Mouse (Mus musculus): ENCODE results near the gene Gm43552. TPM values are rescaled to one million over a fixed set of nuclear protein-coding genes. Genes with fewer than 3 reads are reported as not detected.

Gm43552 gene
- polyA plus RNA-seq, 1 experiment from 2014 or later: not detected

DNA sequence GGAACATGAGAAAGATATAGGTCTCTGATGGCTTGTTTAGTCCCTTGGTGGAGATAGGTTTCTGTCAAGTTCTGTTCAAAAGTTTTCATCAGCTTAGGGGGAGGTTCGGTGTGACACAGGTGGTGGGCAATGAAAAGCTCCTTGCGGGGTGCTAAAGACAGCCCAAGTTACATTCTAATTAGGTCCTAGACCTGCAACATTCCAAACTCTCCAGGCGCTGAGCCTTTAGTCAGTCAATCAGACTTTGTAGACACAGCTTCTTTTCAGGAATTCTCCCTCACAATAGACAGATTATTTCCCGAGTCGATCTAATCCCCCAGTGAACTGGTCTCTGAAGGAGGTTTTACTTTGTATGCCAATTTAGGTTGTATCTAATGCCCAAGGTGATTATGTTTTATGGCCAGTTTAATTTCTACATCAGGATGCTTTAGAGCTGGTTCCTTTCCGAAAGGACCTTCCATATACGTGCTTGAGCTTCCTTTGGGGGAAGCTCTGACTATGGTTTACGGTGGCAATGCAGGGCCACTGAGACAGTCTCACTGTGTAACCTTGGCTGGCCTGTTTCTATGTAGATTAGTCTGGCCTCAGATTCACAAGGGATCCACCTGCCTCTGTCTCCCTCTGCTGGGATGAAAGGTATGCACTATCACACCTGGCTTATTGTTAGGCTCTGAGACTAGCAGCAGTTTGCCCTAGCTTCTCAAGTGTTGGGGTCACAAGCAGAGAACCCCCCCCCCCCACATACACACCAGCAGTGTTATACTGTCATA lies 33.2 kb upstream of the Gm43552 start:
- Histone ChIP-seq H3K4me1 (no peaks in the 10 kb centered on the region), H3K4me3 (replicated peaks) (no peak overlapping the region), H3K4me2 (no peak overlapping the region), H3K36me3 (no peaks in the 10 kb centered on the region), H3K9ac (no peak overlapping the region), H3K9me3 (replicated peaks) (no peaks in the 10 kb centered on the region), H3K27ac (no peak overlapping the region), H3K27me3 (no peaks in the 10 kb centered on the region)
- 14% methylated on average over 8 of the region's 8 CpGs for WGBS
- no peak for ATAC-seq (replicated peaks; ENCODE audit: low FRiP score)

GRCm38 (mm10) chr5:65524831-65525230 lies 32.2 kb upstream of the Gm43552 start:
- ATAC-seq (replicated peaks; ENCODE audit: low FRiP score): no peak
- no peaks in the 10 kb centered on the region for H3K27me3 ChIP-seq
- no peaks in the 10 kb centered on the region for H3K36me3 ChIP-seq
- no peak overlapping the region for H3K27ac ChIP-seq
- WGBS: 72% methylated on average over 4 of the region's 4 CpGs
- H3K9me3 ChIP-seq (replicated peaks): no peaks in the 10 kb centered on the region
- no peak overlapping the region for H3K9ac ChIP-seq
- H3K4me1 ChIP-seq: no peaks in the 10 kb centered on the region
- H3K4me2 ChIP-seq: no peak overlapping the region
- H3K4me3 ChIP-seq (replicated peaks): no peak overlapping the region

DNA sequence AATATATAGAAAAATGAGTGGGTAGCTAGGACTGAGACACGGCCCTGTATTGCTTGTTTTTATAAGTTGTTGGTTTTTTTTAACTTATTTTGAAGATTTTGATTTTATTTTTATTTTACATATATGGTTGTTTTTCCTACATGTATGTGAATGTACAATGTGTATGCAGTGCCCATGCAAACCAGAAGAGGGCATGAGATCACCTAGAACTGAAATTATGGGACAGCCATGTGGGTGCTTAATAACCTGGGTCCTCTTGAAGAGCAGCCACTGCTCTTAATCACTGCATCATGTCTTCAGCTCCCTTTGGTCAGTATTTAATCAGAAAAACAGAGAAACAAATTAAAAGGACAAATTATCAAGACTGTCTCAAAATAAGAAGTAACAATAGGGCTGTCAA lies 29.2 kb upstream of the Gm43552 start:
- Histone ChIP-seq H3K4me2 (no peak overlapping the region), H3K9ac (no peak overlapping the region), H3K27ac (no peak overlapping the region), H3K27me3 (no peaks in the 10 kb centered on the region), H3K36me3 (no peaks in the 10 kb centered on the region), H3K4me1 (no peaks in the 10 kb centered on the region), H3K4me3 (replicated peaks) (no peak overlapping the region), H3K9me3 (replicated peaks) (no peaks in the 10 kb centered on the region)
- 89% methylated on average over 1 of the region's 1 CpGs for WGBS
- no peak for ATAC-seq (replicated peaks; ENCODE audit: low FRiP score)

DNA sequence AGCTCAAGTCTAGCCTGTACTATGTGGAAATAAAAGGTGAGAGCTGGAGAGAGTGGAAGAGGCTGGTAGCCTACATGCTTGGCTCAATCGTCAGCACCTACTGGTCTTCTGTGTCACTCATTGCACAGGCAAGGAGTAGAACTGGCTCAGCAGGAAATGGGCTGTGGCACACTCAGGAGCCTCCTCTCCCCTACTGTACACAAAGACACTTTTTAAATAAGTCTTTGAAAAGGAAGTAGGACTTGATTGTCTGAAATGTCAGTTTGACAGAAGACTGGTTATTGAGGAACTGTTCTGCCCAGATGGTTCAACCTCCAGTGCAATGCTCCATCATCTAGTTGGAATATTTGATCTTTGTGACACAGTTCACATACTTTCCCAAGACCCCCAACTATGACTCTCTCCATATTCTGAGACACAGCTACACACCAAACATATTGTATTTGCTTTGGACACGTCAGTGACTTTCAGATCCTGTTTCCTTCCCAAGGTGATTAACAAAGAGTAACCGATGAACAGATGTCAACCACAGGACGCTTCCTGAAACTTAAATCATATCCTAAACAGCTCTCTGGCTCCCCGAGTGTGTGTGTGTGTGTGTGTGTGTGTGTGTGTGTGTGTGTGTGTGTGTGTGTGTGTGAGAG lies 22.1 kb upstream of the Gm43552 start:
- H3K36me3 ChIP-seq: no peaks in the 10 kb centered on the region
- no peaks in the 10 kb centered on the region for H3K27me3 ChIP-seq
- no peak for ATAC-seq (replicated peaks; ENCODE audit: low FRiP score)
- H3K4me2 ChIP-seq: no peak overlapping the region
- H3K27ac ChIP-seq: no peak overlapping the region
- 36% methylated on average over 5 of the region's 5 CpGs for WGBS
- H3K4me1 ChIP-seq: peaks cover 10% of the 10 kb centered on the region; the same call in 1 of the 2 replicates
- H3K4me3 ChIP-seq (replicated peaks): no peak overlapping the region
- no peaks in the 10 kb centered on the region for H3K9me3 ChIP-seq (replicated peaks)
- no peak overlapping the region for H3K9ac ChIP-seq

- Histone ChIP-seq H3K36me3 (no peaks in the 10 kb centered on the region), H3K9me3 (replicated peaks) (no peaks in the 10 kb centered on the region), H3K4me1 (peaks cover 10% of the 10 kb centered on the region; the same call in 1 of the 2 replicates), H3K27ac (no peak overlapping the region), H3K9ac (no peak overlapping the region), H3K4me3 (replicated peaks) (no peak overlapping the region), H3K4me2 (no peak overlapping the region), H3K27me3 (no peaks in the 10 kb centered on the region)
- 61% methylated on average over 3 of the region's 3 CpGs for WGBS
- no peak for ATAC-seq (replicated peaks; ENCODE audit: low FRiP score)
These were observed 20.9 kb upstream of the Gm43552 start for GRCm38 (mm10) chr5:65513506-65513905.

DNA sequence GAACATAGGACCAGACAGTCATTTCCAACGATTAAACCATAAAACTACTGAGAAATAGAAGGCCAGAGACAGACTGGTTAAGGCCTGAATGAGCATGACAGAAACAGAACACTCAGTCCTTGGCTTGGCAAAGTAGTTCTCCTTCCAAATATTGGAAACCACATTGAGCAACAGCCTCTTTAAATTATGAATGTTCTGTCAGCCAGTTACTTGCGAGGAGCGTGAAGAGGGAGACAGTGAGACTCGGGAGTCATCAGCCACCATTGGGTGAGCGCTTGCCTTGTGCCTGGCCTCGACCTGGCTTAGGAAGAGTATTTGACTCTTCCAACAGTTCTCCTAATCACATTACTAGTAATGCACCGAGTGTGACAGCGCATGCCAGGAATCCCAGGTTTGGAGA lies 15.8 kb upstream of the Gm43552 start:
- Histone ChIP-seq H3K27ac (no peak overlapping the region), H3K36me3 (no peaks in the 10 kb centered on the region), H3K4me1 (0 out of 2 replicates have a peak, but pooled peaks cover 3% of the 10 kb centered on the region), H3K4me3 (replicated peaks) (no peak overlapping the region), H3K9me3 (replicated peaks) (no peaks in the 10 kb centered on the region), H3K4me2 (no peak overlapping the region), H3K9ac (no peak overlapping the region), H3K27me3 (no peaks in the 10 kb centered on the region)
- ATAC-seq (replicated peaks; ENCODE audit: low FRiP score): no peak
- 81% methylated on average over 8 of the region's 8 CpGs for WGBS

DNA sequence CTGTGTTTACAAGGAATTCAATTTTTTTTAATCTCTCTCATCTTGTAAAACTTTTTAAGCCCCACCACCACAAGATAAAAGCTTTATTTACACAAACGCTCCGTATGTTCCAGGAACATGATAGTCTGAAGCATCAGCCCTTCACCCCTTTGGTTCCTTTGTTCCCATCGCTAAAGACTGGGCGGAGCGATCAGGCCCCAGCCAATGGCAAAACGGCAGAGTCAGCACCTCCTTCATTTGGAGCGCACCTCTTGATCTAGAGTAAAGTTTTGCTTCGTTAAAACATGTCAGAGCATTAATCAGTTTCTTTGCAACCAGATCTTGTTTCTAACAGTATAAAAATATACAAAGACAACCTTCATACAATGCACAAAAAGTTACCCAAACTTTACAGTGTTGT lies 13.2 kb upstream of the Gm43552 start:
- peak overlapping the region; percentile 12; the same call in 1 of the 2 replicates for H3K4me3 ChIP-seq (replicated peaks)
- no peak for ATAC-seq (replicated peaks; ENCODE audit: low FRiP score)

DNA sequence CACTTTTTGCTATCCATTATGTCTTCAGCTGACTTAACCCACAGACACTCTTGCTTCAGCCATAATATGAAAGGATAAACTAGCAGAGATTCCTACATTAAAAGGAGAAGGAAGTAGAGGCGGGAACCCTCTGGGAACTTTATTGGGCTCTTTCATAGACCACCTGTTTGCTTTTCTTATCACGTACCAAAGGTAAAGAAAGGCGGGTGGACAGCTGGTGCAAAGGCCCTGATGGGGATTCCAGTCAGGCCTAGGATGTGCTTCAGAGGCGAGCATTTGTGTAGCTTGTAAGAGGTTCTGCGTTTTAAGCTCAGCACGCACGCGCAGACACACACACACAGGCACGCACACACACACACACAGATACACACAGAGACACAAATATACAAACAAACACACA lies 8.8 kb upstream of the Gm43552 start:
- Histone ChIP-seq H3K9me3 (replicated peaks) (no peaks in the 10 kb centered on the region), H3K4me3 (replicated peaks) (no peak overlapping the region), H3K9ac (no peak overlapping the region), H3K4me2 (no peak overlapping the region), H3K27me3 (no peaks in the 10 kb centered on the region), H3K27ac (no peak overlapping the region), H3K36me3 (no peaks in the 10 kb centered on the region), H3K4me1 (no peaks in the 10 kb centered on the region)
- no peak for ATAC-seq (replicated peaks; ENCODE audit: low FRiP score)
- WGBS: 87% methylated on average over 9 of the region's 9 CpGs

More for the DNA sequence above, 13.2 kb upstream of the Gm43552 start:
- Histone ChIP-seq H3K27me3 (no peaks in the 10 kb centered on the region), H3K9me3 (replicated peaks) (no peaks in the 10 kb centered on the region), H3K4me1 (no peaks in the 10 kb centered on the region), H3K9ac (no peak overlapping the region), H3K4me2 (peak overlapping the region; percentile 47), H3K27ac (no peak overlapping the region), H3K36me3 (no peaks in the 10 kb centered on the region)
- WGBS: 9% methylated on average over 8 of the region's 8 CpGs

DNA sequence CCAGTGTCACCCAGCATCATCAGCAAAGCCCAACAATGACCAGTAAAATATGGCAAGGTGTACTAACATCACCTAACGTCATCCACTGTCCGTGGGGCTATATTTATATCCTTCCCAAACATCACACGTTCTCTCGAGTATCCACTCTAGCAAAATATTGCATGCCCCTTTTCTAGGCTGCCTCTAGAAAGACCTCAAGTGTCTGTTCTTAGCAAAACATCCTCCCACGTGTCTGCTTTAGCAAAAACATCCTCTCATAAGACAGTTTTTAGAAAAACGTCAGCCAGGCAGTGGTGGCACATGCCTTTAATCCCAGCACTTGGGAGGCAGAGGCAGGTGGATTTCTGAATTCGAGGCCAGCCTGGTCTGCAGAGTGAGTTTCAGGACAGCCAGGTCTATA lies 7.6 kb upstream of the Gm43552 start:
- H3K27me3 ChIP-seq: no peaks in the 10 kb centered on the region
- H3K27ac ChIP-seq: no peak overlapping the region
- no peak for ATAC-seq (replicated peaks; ENCODE audit: low FRiP score)
- WGBS: 72% methylated on average over 7 of the region's 7 CpGs
- H3K36me3 ChIP-seq: no peaks in the 10 kb centered on the region
- no peak overlapping the region for H3K4me2 ChIP-seq
- no peak overlapping the region for H3K9ac ChIP-seq
- H3K4me3 ChIP-seq (replicated peaks): no peak overlapping the region
- no peaks in the 10 kb centered on the region for H3K9me3 ChIP-seq (replicated peaks)
- no peaks in the 10 kb centered on the region for H3K4me1 ChIP-seq

DNA sequence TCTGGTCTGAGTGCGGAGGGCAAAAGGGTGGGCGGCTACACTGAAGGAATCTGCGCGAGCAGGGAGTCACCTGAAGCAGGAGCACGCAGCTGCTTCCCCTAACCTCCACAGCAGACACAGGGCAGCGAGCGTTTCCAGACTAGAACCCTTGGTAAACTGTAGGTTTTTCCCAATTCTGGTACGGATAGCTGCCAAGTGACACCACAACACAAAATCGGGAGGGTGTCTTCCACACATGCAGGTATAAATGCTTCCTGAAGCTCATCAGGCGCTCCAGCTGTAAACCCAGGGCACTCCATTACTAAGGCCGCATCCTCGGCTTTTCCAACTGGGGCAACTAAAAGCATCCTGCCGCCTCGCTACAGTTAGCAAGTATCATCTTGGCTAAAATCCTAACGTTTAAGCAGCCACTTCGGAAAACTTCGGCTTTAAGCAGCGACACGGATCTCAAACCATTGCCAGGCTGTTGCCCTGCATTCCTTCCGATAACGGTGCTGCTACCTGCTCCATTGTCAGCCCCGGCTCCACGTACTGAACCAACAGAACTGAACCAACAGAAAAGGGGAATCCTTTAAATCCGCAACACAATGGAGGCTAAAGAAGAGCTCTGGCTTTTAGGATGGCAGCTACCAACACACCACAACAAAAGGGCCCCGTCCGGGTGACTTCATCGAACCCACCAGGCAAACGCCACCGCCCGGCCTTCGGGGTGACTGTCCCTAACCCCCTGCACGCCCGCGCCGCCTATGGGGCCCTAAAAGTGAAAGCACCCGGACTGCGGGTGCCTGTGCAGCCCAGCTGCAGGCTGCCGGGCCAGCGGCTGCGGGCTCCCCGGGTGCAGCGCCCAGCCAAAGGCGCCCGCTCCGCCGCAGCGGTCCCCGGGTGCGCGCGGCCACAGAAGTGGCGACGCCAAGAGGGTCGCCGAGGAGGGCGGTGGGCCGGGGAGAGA lies 592 bp downstream of the Gm43552 start:
- Histone ChIP-seq H3K4me3 (replicated peaks) (peak overlapping the region; percentile 88), H3K27ac (peak overlapping the region; percentile 98), H3K4me1 (peaks cover 14% of the 10 kb centered on the region), H3K9me3 (replicated peaks) (no peaks in the 10 kb centered on the region), H3K4me2 (peak overlapping the region; percentile 85), H3K36me3 (no peaks in the 10 kb centered on the region), H3K9ac (peak overlapping the region; percentile 88), H3K27me3 (no peaks in the 10 kb centered on the region)
- under 1% methylated on average over 49 of the region's 57 CpGs for WGBS
- ATAC-seq (replicated peaks; ENCODE audit: low FRiP score): peak; percentile 84

DNA sequence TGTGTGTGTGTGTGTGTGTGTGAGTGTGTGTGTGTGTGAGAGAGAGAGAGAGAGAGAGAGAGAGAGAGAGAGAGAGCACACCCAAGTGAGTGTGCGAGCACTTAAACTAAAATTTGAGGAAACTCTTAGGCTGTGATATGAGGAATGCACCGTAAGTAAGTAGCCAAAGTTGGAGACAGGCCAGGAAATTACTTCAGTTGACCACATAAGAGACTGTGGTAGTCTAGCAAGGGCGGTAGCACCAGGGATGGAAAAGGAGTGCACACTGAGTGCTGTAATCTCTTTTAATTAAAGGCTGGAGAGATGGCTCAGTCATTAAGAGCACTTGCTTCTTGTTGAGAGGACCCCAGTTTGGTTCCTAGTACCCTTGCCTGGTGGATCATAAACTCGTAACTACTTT lies 2.8 kb downstream of the Gm43552 start:
- no peak for ATAC-seq (replicated peaks; ENCODE audit: low FRiP score)
- Histone ChIP-seq H3K27me3 (no peaks in the 10 kb centered on the region), H3K9ac (no peak overlapping the region), H3K9me3 (replicated peaks) (no peaks in the 10 kb centered on the region), H3K4me3 (replicated peaks) (no peak overlapping the region), H3K4me1 (peaks cover 17% of the 10 kb centered on the region), H3K27ac (no peak overlapping the region), H3K4me2 (no peak overlapping the region), H3K36me3 (no peaks in the 10 kb centered on the region)
- WGBS: 81% methylated on average over 4 of the region's 4 CpGs

- Histone ChIP-seq H3K4me3 (replicated peaks) (no peak overlapping the region), H3K9ac (no peak overlapping the region), H3K27ac (no peak overlapping the region), H3K27me3 (no peaks in the 10 kb centered on the region), H3K4me2 (no peak overlapping the region), H3K36me3 (no peaks in the 10 kb centered on the region), H3K4me1 (peaks cover 14% of the 10 kb centered on the region), H3K9me3 (replicated peaks) (no peaks in the 10 kb centered on the region)
- no peak for ATAC-seq (replicated peaks; ENCODE audit: low FRiP score)
- WGBS: 75% methylated on average over 7 of the region's 7 CpGs
These were observed 3.9 kb downstream of the Gm43552 start for GRCm38 (mm10) chr5:65488725-65489124.

Data from kidney, embryonic 15.5 days (tissue).